Mouse (Mus musculus) kidney, postnatal 36 days (tissue): ENCODE data around the gene Gas6.

Experiments used
- DNase-seq, 2 experiments: peaks; one replicate each; pipeline ENCODE4 v3.0.0; 2021 to 2022; ENCODE audit warnings: mixed read lengths in 2 of 2

The Gas6 gene

GRCm38 (mm10) chr8:13504894-13505674, 10.8 kb upstream of the Gas6 start:
- DNase-seq = peak; percentile 56 to 72

DNA sequence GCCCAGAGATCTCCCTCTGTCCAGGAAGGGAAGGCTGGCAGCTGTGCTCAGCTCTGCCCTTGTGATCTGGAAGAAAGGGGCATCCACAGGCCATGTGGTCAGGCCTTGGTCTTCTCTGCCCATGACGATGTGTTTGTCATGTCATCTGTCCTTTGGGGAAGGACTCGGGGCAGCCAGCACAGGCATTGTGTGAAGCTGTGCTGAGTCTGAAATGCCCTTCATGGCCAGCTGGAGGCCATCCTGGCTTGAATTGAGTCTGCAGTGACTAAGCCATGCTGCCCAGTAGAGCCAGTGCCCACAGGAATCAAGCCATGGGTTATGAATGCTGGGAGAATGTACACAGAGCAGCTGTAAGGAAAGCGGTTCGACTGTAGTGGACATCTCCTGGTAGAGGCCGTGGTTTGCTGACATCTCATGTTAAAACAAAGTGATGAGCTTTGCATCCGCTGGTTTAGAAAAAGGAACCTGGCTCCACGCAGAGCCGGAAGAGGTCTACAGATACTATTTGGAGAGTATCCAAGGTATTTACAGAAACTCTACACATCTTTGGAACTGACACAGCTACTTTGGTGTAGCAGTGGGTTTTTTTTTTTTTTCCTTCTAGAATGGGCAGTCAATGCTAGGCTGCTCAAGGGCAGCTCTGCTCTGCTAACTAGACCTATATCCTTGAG, 9.8 kb upstream of the Gas6 start:
- DNase-seq = peak in 1 of 2 experiments; percentile 4

GRCm38 (mm10) chr8:13501221-13501620, 6.9 kb upstream of the Gas6 start:
- no peak for DNase-seq

DNA sequence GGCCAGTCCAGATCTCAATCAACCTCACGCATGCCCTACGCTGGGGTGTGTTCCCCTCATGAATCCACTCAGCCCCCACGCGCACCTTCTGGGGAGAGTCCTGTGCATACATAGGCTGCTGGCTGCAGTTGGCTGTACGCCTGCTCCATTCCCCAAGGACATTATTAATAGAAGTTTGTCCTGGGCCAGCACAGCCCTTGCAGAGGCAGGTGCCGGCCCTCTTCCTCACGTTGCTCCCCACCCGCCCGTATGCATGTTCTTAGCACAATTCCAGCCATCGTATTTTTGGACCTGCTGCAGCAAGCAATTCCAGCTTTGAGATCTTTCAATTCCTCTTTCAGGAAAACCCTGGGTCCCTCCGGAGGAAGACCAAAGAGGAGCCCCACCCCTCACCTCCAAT, 1.3 kb downstream of the Gas6 start:
- peak; percentile 71 to 72 for DNase-seq

- DNase-seq = peak; percentile 82 to 84
Measured at GRCm38 (mm10) chr8:13492198-13492995, 1.9 kb downstream of the Gas6 start.

DNA sequence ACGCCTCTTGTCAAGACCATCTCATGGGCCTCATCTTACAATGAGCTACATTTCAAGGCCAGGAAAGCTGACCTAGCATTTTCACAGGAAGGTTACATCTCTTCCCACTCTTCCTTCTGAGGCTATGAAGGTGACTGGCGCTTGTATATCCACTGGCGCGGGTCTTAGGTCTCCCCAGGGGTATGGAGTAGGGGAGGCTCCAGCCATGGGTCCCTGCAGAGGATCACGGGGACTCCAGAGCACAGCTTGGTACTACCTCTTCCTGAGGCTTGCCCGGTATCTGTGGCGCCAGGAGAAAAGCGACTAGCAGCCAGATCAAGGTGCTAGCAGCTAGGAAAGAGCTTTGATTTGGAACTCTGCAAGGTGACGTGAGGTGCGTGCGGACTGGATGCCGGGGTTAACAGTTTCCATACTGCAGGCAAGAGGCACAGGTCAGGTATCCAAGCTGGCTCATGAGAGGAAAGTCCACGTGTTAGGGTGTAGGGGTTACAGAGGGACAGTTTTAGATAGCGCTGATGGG, 2.7 kb downstream of the Gas6 start:
- DNase-seq = no peak

DNA sequence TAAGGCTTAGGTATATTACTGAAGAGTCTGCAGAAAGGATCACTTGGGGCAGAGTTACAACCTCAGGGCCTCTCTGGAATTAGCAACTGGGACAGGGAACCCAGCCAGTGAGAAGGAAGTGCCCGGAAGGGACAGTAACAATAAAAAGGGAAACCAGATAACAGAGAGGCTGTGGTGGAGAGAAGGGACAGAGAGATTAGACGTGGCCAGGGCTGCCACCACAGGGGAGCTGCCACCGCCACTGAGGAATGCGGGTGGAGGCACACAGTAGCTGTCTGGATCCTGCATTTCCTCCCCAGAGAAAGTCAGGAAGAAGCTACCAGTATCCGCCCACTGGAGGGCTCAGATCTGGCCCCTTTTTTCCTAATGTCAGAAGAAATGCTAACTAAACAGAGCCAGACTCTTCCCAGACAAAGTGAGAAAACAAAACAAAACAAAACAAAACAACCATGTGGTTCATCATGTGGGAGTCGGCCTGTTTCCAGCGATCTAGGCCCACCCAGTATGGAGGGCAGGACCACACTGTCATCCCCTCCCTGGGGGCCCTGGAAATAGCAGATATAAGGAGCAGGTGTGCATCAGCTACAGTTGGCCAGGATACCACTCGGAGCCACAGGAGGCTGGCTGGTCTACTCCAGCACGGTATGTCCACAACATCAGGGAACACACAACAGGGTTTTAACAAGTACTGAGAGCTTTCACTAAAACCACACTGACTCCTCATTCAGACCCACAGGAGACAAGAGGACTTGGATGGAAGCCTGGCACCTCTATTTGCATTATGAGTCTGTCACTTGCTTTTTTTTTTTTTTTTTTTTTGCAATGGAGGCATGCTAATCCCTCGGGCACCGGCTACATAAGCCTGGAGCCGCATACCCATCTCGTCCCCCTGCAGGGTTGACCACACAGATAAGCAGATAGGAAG, 4.0 kb downstream of the Gas6 start:
- DNase-seq = peak; percentile 51 to 56

- DNase-seq = no peak
Measured at GRCm38 (mm10) chr8:13489351-13489750, 4.9 kb downstream of the Gas6 start.

DNA sequence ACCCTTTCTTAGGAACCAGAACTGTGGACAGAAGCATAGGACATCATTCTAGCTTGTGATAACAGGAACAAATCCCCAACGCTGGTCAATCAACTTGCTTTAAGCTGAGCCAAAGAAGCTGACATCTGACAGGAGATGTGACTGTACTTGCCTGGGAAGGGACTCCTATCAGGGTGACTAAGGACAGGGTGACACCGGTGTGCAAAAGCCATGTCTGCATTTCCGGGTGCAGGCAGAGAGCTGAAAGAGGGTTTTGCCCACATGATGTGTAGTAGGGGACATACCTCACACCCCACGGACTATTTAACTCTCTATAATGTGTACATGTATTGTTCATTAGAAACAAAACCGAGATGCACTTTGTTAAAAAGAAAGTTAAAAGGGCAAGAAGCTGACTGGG, 11.1 kb downstream of the Gas6 start:
- DNase-seq = no peak

DNA sequence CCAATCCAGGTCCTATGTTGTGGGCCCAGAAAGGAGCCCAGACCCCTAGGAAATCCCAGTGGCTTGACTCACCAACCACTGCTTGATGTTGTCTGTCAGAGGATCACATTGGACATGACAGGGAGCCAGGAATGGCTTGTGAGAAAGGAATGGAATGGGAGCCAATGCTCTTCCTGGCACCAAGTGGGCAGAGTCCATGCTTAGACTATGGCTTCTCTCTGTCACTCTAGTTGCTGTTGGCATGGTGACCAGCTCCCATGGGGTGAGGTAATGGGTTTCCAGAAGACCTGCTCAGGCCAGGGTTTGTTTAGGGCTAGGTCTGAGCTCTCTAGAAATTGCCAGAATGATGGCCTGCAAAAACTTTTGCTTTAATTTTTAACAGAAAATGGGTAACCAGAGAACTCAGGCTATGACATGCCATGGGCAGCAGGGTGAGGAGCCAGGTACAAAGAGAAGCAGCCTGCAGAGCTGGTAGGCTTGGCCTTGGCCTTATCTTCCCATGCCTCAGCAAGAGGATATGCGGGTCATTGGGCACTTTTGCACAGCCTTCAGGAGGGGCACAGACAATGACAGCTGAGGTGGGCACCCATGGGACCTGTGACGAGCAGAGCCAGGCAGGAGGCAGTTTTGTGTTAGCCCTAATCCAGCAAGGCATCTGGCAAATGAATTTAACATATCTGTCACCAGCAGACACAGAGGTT, 12.0 kb downstream of the Gas6 start:
- DNase-seq = peak; percentile 82 to 89

DNA sequence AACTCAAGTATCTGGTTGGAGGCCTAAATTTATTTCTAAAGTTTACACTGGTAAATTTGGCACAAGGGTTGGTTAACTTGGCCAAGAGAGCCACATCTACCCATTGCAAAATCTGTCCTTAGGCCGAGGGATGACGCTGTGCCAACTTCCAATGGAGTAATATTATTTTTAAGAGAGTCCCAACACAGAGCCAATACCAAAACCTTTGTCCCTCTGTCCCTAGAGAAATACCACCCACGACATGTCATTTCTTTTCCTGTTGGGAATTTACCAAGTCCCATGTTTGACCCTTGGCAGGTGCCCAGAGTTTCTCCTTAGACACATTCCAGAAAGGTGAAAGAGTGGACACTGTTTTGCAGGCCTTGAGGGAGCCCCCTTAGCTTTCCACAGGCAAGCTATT, 12.7 kb downstream of the Gas6 start:
- DNase-seq = peak; percentile 85 to 87

- DNase-seq = peak; percentile 59 to 75
Measured at GRCm38 (mm10) chr8:13481089-13481554, 13.2 kb downstream of the Gas6 start.

DNA sequence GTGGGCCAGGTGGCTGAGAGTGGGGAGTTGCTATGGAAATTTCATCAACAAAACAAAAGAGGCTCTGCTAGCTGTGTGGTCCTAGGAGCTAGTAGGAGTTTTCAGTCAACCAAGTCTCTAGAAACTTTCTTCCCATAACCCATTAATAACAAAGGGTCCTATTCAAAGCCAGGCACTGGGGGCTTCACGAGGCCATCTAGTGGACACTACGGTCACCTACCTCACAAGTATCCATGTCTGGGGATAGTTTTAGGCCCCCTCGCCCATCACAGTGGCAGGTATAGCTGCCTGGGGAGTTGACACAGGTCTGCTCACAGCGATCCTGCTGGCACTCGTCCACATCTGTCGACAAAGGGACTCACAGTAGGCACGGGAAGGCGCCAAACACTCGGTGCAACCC, 18.4 kb downstream of the Gas6 start:
- peak; percentile 6 to 41 for DNase-seq

DNA sequence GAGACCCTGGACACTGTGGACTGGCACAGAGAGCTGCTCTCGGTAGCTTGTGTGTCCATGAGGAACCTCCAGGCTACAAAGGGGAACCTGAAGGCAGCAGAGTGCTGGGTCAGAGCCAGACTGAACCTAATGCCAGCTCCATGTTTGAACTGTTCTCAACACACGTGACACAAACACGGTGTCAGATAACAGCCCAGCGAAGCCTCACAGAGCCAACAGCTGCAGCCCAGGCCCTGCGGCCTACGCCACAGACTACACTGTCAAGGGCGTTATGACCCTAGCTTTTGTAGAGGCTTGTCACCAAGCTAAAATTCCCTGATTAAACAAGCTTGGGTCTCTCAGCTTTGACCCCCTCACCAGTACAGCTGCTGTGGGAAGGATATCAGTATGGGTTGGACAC, 22.0 kb downstream of the Gas6 start:
- DNase-seq = peak; percentile 46 to 62

DNA sequence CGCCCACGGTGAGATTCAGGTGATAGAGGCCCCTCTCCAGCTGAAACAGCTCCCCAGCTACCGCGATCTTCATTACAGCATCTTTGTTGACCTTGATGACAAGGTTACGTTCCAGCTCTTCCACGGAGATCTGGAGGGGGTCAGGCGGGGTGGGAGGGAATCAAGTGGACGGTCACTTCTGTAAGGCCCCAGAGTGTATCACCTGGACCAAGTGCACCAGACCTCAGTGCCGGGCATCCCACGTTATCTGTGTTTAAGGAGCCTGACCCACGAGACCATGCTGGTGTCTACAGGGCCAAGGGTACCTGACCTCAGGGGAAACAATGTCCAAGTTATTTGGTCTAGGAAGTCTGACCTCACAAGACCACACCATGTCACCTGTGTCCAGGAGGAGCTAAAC, 22.8 kb downstream of the Gas6 start:
- no peak for DNase-seq

DNA sequence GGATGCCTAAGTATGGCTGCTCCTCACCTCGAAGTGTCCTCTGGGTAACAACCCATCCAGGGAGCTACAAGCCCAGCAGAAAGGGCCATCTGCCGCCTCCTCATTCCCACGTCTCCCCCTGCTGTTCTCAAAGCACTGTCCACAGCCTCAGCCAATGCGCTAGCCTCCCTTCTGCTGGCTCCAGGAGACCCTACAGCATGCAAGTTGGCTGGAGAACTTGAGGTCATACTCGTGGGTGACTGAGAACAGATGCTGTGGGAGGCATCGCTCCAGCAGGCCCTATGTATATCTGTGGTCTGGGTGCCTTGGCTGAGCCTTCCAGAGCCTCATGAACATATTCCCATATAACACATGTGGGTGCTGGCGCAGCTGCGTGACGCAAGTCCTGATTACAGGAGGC, 25.6 kb downstream of the Gas6 start:
- no peak for DNase-seq

GRCm38 (mm10) chr8:13466989-13467388, 27.3 kb downstream of the Gas6 start:
- DNase-seq = peak; percentile 25 to 51

DNA sequence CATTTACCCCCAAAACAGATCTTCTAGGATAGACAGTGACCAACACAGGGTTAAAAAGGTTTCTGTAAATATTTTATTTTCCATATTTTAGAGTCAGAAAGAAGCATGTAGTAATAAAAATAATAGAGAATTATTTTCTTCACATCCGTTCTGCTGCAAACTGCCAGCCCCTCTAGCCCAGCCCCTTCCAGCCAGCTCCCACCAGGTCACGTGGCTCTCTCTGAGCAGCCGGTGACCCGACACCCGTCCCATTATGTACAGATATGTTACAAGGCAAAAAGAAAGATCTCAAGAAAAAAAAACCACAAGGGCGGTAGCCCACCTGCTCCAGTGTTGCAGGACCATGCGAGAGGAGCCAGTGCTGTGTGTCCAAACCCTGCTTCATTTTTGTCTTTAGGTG, 29.0 kb downstream of the Gas6 start:
- peak; percentile 12 to 35 for DNase-seq

DNA sequence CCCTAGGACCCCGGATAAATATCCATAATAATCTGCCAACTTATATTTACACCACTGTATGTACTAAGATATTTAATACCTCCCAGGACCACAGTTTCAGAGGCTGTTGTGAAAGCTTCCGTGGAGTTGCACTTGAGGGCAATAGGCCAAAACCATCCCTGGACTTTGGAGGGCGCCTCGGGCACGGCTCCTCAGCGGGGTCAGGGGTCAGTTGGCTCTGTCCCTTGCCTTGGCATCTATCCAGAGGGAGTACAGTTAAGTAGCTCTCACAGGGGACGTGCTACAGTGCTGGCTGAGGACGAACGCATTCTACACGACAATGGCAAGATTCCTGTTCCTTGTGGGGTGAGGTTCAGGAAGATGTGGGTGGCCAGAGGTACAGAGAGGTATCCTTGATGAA, 31.9 kb downstream of the Gas6 start:
- DNase-seq = peak; percentile 95 to 96

- peak; percentile 75 to 90 for DNase-seq
Measured at GRCm38 (mm10) chr8:13461843-13462242, 32.4 kb downstream of the Gas6 start.

GRCm38 (mm10) chr8:13461085-13461765, 33.1 kb downstream of the Gas6 start:
- peak; percentile 60 to 70 for DNase-seq
